Mouse (Mus musculus): ENCODE measurements at regions not wholly inside any gene's neighbourhood (a gene's known extent, or its start where the extent isn't known, plus 50 kb on each side); places are given as distances from the start of the nearest gene placed in this dataset.

GRCm38 (mm10) chr10:37289964-37290704 lies 151.4 kb upstream of the Marcks start:
- no peak for TF ChIP-seq CTCF (IDR thresholded peaks at IDR 0.05; ENCODE audit: low read depth)
- TF ChIP-seq EP300 (IDR thresholded peaks at IDR 0.05; ENCODE audit: low read depth) = no peak
